Mouse (Mus musculus): ENCODE data around the gene Stra6l.

Gene Stra6l

DNA sequence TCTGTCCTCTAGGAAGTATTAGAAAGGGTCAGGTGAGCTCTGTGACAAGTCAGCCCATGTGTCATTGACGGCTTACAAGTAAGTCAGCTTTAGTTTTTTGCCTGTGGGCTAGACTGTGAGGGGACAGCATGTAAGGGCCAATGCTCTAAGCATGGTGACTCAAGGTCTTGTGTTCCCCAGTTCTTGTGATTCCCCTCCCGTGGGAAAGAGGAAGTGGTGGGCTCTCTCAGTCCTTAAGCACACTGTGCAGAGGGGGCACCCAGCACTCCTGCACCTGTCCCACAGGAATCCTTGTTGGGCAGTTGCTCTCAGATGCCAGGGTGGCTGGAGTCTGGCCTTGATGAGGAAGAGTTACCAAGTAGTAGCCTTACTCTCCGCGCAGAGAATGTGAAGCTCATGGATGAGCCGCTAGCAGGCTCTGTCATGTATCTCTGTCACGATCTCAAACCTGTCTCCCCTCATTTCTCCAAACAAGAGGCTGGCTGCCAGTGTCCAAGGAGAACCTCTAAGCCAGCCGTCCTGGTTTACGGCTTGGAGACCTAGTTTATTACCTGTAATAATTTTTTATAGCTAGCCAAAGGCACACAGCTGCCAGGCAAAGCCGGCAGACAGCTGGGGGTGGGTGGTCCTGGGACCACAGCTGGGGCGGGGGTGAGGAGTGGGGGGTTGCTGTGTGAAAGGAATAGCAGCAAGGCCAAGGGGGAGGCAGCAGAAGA is at the start of gene Stra6l:
TSS of gene Stra6l (plus strand) at position 556 of the 716 bp plus-strand sequence.
- no peak for DNase-seq (ENCODE audit: low read depth, low spot score)

DNA sequence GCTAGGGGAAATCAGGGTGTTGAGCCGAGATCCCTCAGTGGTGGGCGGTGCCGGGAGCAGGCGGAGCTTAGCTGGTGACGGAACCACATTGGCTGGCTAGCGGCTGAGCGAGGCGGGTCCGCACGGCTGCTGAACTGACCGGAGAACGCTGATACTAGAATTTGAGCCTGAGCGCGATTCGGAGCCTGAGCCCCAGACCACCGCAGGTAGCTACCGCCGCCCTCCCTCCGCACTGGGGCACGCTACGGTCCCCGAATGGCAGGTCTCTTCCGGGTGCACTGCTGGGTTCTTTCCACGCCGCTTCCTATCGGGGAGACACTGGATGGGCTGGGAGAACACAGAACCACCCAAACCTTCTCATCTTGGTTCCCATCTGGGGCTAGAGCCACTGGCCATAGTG is 49.5 kb upstream of the Stra6l start, which contains the start of gene Aldh1b1:
TSS of gene Aldh1b1 (plus strand) at position 59 of the 400 bp plus-strand sequence.
- peak; percentile 76 for DNase-seq (ENCODE audit: low read depth, low spot score)

DNA sequence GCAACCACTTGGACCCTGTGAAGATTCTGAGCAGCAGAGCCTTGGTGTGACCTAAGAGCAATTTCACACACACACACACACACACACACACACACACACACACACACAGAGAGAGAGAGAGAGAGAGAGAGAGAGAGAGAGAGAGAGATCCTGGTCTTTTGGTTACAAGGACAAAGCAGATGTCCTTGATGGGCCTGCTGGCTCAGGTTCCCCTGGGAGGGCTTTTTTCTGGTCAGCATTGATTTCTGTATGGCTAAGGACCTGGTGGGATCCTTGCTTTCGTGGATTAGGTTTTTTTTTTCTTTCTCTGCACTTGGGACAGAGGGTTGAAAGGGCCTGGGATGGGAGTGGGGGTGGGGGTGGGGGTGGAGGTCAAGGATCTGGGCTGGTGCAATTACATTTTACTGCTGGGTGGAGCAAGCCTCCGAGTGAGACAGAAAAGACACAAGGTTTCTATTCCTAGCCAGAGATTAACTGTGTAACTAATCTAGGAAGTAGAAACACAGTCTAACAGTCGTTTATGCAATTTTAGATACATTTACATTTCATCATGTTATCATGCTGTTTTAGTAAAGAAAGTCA is 48.4 kb upstream of the Stra6l start:
- no peak for DNase-seq (ENCODE audit: low read depth, low spot score)

DNA sequence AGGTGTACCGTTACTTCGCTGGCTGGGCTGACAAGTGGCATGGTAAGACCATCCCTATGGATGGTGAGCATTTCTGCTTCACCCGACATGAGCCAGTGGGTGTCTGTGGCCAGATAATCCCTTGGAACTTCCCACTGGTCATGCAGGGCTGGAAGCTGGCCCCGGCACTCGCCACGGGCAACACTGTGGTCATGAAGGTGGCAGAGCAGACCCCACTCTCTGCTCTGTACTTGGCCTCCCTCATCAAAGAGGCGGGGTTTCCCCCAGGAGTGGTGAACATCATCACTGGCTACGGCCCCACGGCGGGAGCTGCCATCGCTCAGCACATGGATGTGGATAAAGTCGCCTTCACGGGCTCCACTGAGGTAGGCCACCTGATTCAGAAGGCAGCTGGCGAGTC is 45.6 kb upstream of the Stra6l start:
- no peak for DNase-seq (ENCODE audit: low read depth, low spot score)

DNA sequence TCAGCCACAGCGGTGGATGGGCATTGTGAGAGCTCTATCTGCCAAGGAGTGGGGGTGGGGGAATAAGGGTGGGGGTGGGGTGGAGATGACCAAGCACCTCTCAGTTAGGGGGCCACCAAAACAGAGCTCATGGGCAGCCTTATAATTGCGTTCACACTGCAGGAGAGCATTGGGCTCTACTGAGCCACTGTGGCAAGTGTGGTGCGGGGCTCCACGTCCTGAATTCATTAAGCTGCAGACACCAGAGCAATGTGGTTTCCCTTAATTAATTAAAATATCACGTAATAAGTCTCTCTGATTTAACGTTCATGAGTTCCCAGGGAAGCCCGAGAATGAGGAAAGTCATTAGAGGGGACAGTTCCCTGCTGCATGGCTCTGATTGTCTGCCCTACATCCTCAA is 40.4 kb upstream of the Stra6l start:
- no peak for DNase-seq (ENCODE audit: low read depth, low spot score)

DNA sequence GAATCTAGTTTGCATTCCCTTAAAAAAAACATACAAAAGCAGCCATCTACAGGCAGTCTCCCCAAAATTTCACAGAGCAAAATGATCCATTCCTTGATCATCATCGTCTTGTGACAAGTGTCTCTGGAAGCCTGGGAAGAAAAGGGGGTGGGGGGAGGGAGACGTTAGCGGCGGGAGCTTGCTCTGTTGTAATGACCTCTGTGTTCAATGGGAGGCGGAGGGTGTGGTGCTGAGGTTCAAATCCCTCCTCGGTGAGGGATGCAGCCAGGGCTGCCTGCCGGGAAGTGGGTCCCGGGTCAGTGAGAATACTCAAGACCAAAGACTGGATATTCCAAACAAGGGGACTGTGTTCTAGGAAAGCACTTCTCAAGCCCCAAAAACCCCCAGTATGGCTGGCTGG is 37.2 kb upstream of the Stra6l start:
- no peak for DNase-seq (ENCODE audit: low read depth, low spot score)

DNA sequence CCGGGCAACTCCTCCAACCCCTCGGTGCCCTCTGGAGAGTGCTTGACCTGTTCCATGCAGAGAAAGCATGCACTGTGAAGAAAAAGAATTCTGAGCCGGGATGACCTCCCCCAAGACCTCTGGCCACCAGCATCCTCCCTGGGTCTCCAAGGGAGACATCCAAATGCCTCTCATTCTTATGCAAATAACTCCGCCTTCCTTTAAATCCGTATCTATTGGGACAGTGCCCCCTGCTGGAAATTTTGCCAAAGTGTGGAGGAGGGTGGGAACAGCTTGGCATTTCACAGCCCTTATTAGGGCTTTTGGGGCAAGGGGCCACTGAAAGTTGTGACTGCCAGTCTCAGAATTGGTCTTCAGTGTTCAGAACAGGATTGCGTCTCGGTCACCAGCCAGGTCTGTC is 32.9 kb upstream of the Stra6l start:
- peak; percentile 45 for DNase-seq (ENCODE audit: low read depth, low spot score)

DNA sequence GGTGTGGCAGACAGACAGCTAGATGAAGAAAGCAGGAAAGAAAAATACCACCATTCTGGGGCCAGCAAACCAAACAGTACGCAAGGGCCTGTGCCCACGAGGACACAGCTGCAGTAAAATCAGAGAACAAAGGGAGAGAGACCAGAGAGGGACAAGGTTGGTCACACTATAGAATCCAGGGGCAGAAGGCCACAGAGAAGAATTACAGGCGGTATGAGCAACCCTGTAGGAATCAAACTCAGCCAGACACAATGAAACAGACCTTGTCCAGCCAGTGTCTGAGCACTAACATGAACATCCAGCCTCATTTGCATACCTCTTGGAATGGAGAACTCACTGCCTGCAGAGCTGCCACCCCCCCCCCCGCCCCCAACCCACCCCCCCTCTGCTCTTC is 29.7 kb upstream of the Stra6l start:
- DNase-seq (ENCODE audit: low read depth, low spot score): no peak

DNA sequence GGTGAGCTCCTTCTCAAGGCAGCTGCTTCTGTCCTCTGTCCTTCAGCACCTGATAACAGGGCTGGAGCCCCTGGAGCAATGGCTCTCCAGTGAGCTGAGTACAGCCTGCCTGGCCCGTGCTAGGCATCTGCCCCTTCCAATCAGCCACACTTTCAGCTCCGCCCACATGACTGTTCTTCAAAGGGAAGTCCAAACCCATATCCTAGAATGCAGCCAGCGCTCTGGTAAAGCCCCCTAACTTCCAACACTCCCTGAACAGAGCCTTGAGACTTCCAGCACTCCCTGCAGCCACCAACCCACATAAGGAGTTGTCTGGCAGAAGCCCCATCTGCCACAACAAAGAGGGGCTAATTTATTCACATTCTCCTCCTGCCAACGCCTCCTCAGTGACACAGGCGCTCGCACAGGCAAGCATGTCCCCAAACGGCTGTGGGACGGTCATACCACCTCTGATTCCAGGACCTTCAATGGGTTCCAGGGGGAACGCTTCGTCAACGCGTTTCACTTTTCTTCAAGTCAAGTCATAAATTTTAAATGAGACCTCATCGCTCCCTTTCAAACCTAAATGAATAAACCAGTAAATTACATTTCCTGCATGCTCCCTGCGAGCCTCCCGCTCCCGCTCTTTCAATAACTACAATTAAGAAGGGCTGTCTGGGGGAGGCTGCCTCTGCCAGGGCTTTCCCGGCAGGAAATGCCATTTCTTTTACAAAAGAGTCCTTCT is 29.1 kb upstream of the Stra6l start:
- no peak for DNase-seq (ENCODE audit: low read depth, low spot score)

DNA sequence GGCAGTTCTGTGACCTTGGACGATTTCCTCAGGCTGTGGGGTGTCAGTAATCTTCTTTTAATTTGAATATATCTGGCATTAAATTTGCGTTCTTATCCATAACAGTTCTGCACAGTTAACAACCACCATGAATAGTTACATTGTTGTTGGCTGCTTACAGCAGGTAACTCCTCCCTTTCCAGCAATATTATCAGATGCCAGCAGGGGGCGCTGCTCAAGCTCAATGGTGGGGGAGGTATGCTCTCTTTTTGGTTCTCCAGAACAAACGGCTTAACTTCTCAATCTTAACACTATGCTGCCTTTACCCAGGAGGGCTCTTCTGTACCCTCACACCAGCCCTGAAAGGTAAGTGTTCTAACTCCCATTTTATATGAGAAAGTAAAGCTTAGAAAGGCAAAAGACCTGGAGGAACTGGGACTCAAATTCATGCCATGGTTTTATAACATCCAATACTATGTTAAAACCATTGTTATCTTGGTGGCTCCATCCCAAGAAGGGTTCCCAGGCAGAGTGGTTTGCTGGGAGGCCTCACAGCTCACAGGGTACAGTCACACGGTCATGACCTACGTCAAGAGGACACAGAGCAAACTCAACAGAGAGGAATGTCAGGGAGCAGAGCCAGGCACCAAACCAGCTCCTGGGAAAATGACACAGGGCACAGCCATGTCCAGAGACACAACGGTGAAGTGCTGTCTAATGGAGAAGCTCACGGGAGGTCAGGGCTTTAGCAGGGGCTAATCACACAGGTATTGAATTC is 28.2 kb upstream of the Stra6l start:
- DNase-seq (ENCODE audit: low read depth, low spot score): peak; percentile 62

DNA sequence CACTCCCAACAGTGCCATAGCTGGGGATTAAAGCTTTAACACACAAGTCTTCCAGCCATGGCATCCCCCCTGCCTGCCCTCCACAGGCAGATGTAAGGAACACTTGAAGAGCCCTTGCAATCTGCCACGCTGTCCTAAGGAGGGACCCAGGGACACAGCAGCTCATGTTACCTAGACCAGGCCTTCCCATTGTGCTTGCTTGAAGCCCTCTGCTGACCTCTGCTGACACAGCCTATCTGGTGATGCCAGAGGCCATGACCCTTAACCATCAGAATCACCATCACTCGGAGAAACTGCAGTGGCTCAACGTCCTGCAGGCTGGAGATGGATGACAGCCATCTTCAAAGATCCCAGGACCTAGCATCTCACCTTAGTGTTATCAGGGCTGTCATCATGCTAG is 26.5 kb upstream of the Stra6l start:
- no peak for DNase-seq (ENCODE audit: low read depth, low spot score)

DNA sequence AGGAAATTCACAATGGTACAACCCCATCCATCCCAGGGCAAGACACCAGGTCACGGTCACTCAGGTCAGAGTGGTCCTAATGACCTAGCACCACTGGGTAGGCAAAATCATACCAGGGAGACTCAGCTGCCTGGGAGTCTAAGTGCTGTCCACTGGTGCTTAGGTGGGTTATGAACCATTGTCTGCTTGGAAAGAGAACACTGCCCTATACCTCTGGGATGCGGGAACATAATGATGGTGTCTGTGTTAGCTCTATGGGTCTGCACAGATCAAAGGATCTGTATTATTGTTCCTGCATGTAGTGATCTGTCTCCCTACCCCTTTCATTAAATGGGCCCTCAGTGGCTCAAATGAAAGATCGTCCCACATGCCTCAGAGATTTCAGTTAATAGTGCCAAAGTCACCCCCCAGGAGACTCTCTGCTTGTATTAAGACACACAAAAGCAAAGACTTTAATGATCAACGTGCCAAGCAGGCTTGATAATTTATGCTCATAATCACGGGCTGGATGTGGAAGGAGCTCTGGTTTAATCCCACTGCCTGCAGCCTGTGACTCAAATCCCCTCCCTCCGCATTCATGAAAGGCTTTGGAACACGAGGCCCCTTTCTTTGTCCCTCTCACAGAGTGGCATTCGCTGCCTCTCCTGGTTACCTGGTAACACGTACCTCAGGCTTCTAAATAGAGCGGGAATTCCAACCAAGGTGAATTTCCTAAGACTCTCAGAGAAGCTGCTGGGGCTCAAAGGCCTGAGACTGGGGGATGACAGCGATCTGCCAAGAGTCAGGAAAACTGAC is 25.5 kb upstream of the Stra6l start:
- no peak for DNase-seq (ENCODE audit: low read depth, low spot score)

DNA sequence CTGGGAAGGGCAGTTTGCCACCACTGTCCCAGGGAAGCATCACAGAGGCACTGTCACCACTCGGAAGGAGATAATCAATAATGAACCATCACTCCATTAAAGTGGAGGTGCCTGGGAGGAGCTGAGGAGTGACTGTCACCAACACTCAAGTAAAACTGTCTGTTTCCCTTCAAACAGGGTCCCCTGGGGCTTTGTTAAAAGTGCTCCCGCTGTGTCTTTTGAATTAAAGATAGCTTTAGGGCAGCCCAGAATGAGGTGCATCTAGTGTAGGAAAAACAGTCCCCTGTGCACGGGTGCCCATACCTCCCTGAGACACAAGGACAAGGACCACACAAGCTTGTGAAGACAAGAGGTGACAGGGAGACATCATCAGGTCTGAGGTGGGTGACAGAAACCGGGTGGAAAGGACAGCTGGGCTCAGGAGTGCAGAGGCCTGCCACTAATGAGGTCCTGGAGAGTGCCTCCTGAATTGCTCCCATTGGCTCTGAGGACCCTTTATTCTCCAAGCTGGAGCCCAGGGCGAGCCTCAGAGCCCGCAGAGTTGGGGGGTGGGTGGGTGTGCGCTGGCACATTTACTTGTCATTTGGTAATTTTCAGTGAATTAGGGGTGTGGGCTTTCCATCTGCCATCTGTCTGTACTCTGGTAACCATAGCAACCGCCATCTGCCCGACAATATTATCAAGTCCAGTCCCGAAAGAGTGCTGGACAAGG is 24.3 kb upstream of the Stra6l start:
- no peak for DNase-seq (ENCODE audit: low read depth, low spot score)

DNA sequence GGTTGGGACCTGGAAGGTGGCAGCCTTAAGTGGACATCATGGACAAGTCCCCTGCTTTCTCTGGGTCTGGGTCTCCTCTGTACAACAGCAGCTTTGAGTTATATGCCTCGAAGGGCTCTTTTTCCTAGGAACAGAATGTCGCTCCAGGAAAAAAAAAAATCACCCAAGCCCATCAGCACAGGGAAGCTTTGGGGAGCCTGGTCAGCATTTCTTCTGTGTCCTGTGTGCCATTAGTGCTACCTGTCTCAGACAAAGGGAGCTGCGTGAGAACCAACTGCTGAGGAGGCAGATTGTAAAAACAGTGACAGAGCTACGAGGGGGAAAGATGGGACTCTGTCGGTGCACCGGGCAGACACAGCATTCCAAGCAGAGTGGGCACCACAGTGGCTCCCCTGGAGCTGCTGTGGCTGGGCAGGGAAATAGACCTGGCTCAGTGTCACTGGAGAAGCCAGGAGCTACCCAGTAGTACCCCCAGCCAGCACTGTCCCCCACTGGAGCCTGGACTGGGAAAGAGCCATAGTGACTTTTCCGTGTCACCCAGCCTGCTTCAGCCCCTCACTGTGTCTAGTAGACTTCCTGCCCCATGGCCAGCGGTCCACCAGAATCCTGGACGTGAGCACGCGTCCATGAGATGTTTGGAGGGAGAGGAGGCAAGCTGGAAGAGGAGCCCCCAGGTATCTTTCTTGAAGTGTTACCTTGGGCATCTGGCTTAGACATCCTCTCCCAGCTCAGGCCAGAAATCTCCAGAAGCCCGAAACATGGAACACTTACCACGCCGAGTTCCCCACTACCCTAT is 23.5 kb upstream of the Stra6l start:
- DNase-seq (ENCODE audit: low read depth, low spot score): no peak

DNA sequence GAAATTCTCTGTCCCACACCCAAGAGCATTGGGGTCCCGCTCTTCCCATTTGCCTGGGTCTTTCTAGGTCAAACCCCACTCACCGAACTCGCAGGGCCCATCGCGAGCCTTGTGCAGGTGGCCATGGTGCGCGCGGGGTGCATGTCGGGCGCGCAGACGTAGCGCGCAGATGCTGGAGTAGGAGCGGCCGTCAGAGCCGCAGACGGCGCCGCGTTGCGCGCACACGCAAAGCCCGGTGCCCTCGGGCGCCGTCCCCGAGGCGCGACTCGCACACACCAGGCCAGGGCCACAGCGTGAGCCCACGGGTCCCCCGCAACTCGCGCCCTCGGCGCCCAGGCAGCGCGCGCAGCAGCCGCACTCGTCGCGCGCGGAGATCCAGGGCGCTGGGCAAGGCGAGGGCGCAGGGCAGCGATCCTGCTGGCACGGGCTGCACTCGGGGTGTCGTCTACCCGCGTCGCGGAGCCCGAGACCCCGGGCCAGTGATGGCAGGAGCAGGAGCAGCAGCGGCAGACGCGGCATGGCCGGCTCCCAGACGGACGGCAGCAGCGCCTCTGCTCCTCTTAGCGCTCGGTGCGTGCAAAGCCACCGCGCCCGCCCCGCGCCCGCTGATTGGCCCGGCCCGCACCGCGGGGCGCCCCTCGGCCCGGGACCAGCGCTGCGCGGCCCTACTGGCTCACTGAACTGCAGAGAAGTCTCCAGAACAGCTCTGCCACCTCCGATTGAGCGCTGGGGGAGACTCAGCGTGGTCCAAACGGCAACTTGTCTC is 22.0 kb upstream of the Stra6l start, which contains the start of gene Igfbpl1:
TSS of gene Igfbpl1 (minus strand) at position 649 of the 766 bp plus-strand sequence.
- DNase-seq (ENCODE audit: low read depth, low spot score): no peak

DNA sequence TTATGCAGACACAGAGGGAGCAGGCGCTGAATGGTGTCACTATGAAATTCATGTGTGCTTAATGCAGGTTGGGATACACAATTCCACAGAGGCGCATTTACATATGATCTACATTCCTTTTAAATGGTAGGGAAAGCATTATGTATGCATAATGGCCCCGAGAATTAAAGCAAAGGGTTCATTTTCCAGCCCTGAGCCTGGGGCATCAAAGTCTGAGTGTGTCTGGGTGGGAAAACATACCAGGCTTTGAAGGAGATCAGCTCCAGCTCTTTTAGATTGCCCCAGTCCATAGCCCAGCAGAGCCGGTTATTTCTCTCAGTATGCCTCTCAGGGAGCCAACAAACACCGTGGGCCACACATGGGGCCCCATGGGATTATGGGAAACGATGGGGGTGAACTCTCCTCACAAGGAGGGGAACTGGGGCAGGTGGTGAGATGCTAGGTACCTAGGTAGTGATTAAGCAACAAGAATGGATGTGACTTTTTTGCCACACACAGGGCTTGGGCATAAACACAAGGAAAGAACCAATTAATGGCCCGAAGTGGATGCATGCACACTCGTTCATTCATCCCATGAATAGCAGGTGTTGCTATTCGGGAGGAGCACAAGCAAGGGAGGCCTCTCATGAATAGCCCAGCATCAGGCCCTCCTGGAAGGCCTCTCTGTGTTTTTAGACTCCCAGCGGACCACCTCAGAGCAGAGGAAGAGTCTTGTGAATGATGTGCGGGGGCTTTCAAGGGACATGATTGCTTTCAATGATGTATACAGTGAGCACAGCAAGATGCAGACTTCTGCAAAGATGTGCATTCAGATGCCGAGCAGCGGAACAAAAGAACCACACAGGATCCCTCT is 18.3 kb upstream of the Stra6l start:
- no peak for DNase-seq (ENCODE audit: low read depth, low spot score)

DNA sequence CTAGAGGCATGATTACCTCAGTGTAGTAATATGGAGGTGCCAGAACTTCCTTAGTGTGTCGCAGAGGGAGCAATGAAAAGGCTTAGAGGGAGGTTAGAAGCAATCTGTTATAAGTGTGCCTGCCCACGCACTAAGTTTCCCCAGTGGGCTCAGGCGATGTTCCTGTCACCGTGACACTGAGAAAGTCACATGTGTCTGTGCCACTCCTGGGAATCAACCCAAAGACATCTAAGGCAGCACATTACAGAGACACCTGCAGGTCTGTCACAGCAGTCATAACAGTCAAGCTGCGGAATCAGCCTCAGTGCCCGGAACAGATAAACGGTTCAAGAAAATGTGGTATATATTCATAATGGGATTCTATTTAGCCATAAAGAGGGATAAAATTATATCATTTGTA is 16.5 kb upstream of the Stra6l start:
- no peak for DNase-seq (ENCODE audit: low read depth, low spot score)

DNA sequence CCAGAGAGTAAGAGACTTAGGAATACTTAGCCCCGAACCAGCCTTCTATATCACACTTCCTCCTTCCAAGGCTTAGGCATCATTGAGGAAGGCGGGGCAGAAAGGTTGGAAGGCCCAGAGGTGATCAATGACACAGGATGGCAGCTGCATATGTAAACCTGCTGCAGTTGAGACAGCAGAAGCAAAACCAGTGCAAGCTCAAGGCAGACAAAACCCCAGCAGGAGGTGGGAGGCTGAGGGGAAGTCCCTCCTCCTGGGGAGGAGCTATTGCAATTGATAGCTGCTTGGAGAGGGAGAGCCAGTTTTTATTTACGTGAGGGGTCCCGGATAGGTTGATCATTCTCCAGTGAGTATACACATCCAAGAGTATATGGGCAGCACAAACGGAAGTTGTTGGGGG is 15.0 kb upstream of the Stra6l start:
- DNase-seq (ENCODE audit: low read depth, low spot score): no peak
